Mouse (Mus musculus) MEL (cell line): ENCODE results near the gene Hdgfl1. TPM values are rescaled to one million over a fixed set of nuclear protein-coding genes. Genes with fewer than 3 reads are reported as not detected.

Experiments
- DNase-seq: peaks from one replicate; pipeline ENCODE4 v3.0.0; 2011; ENCODE audit warnings: low read depth, low spot score
- H3K27ac ChIP-seq: 2 replicates; pipeline ENCODE4 v1.5.1; 2012; ENCODE audit warnings: low read depth, mild to moderate bottlenecking, control low read depth, low read length, moderate library complexity; ENCODE audit not compliant: control insufficient read depth
- H3K27me3 ChIP-seq, 2 experiments: fragments of 150-350 bp in 1 of 2; sonication (generic) in 1 of 2; 2 replicates each; pipeline ENCODE4 v1.6.1; 2012; ENCODE audit warnings: low read length in 2 of 2, mild to moderate bottlenecking in 2 of 2, improper control_type of control experiment in 1 of 2, moderate library complexity in 1 of 2; ENCODE audit not compliant: insufficient read depth in 2 of 2, control insufficient read depth in 1 of 2
- H3K36me3 ChIP-seq, 2 experiments: 2 replicates each; pipeline ENCODE4 v1.6.1; 2012 to 2014; ENCODE audit warnings: low read length in 2 of 2, improper control_type of control experiment in 1 of 2, inconsistent platforms in 1 of 2, mild to moderate bottlenecking in 1 of 2; ENCODE audit not compliant: insufficient read depth in 2 of 2, control insufficient read depth in 1 of 2
- H3K4me1 ChIP-seq, 2 experiments: fragments of 150-350 bp in 1 of 2; sonication (generic) in 1 of 2; 2 replicates each; pipeline ENCODE4 v1.6.1; 2012; ENCODE audit warnings: low read length in 2 of 2, improper control_type of control experiment in 1 of 2, mild to moderate bottlenecking in 1 of 2; ENCODE audit not compliant: insufficient read depth in 2 of 2, control insufficient read depth in 1 of 2
- H3K4me3 ChIP-seq, 2 experiments: fragments of 150-350 bp in 1 of 2; sonication (generic) in 1 of 2; 2 replicates each; pipeline ENCODE4 v1.5.1; 2012; ENCODE audit warnings: low read depth in 2 of 2, low read length in 2 of 2, mild to moderate bottlenecking in 2 of 2, moderate library complexity in 2 of 2, control low read depth in 1 of 2, improper control_type of control experiment in 1 of 2; ENCODE audit not compliant: control insufficient read depth in 1 of 2, insufficient read depth in 1 of 2
- H3K79me2 ChIP-seq: 2 replicates; pipeline ENCODE4 v1.6.1; 2012; ENCODE audit warnings: mild to moderate bottlenecking, low read length, moderate library complexity; ENCODE audit not compliant: control insufficient read depth, poor library complexity, insufficient read depth
- H3K9ac ChIP-seq: 2 replicates; pipeline ENCODE4 v1.6.1; 2012; ENCODE audit warnings: low read depth, mild to moderate bottlenecking, control low read depth, low read length, moderate library complexity; ENCODE audit not compliant: control insufficient read depth, poor library complexity, severe bottlenecking
- H3K9me3 ChIP-seq: fragments of 150-350 bp; sonication (generic); replicated peaks from 2 replicates; pipeline ENCODE4 v1.6.1; 2012; ENCODE audit warnings: mild to moderate bottlenecking, low read length, improper control_type of control experiment, moderate library complexity; ENCODE audit not compliant: insufficient read depth
- MAX ChIP-seq: IDR thresholded peaks from 2 replicates; pipeline ENCODE4 v1.6.1; 2011; ENCODE audit warnings: low read length, improper control_type of control experiment
- polyA plus RNA-seq, 2 experiments: library from polyadenylated mRNA; stranded (reverse) in 1 of 2; unstranded in 1 of 2; fragments of >175 nt in 1 of 2; fragments of >200 nt in 1 of 2; gene quantifications; 2 replicates each; pipeline versions ENCODE4 v1.2.1 to v1.2.4; 2012; ENCODE audit warnings: low replicate concordance in 2 of 2, low read depth in 1 of 2; ENCODE audit not compliant: insufficient read length in 2 of 2, insufficient read depth in 1 of 2, missing spikeins in 1 of 2
- total RNA-seq: library from RNA; depleted of rRNA; stranded (reverse); fragments of 300-350 nt; gene quantifications from 2 replicates; pipeline ENCODE4 v1.2.3, GENCODE M21; 2012

Gene Hdgfl1
- total and polyA plus RNA-seq, 3 experiments: not detected

DNA sequence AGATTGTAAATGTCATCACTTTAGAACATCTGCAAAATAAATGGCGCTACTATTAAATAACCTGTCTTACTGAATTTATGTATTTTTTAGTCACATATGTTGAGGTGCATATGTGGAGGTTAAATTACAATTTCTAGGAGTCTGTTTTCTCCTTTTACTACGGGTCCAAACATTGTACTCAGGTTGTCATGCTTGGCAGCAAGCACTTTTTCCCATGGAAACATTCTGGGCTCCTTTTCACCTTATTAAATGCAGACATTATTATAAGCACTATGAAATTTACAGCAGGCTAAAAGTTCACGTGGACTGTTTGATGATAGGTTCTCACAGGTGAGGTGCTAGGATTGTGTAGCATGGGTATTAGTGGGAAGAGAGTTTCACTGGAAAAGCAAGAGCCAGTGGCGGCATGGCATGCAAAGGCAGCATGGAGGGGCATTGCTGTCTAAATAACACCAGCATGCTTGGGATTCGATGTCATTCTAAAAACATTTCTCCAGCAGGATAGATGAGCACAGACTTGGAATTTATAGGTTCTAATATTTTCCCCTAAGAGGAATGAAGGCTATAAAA, 50.7 kb downstream of the Hdgfl1 start:
- Histone ChIP-seq H3K4me3 (no peak overlapping the region), H3K4me1 (no peaks in the 10 kb centered on the region), H3K36me3 (no peaks in the 10 kb centered on the region), H3K9me3 (no peaks in the 10 kb centered on the region), H3K79me2 (no peaks in the 10 kb centered on the region), H3K9ac (no peak overlapping the region), H3K27me3 (no peaks in the 10 kb centered on the region), H3K27ac (no peak overlapping the region)
- TF ChIP-seq MAX: no peak
- no peak for DNase-seq
